Mouse (Mus musculus) embryonic fibroblast, embryonic 13.5 days (primary cell): ENCODE measurements around the gene Dck.

Experiments used
- CTCF ChIP-seq: IDR thresholded peaks from 2 replicates; pipeline ENCODE4 v1.5.1; 2011; ENCODE audit warnings: mild to moderate bottlenecking, control low read depth, low read length, moderate library complexity, borderline replicate concordance; ENCODE audit not compliant: insufficient read depth
- POLR2A ChIP-seq: IDR thresholded peaks from 2 replicates; pipeline ENCODE4 v1.6.1; 2011; ENCODE audit warnings: low read depth, mild to moderate bottlenecking, control low read depth, low read length, moderate library complexity

- TF ChIP-seq CTCF: no peak
- no peak for TF ChIP-seq POLR2A
Measured at GRCm38 (mm10) chr5:88805616-88806015, 40.8 kb downstream of the Dck start.
